Mouse (Mus musculus) thymus, adult 2 months (tissue): ENCODE results near the gene Myo9b. TPM values are rescaled to one million over a fixed set of nuclear protein-coding genes. Genes with fewer than 3 reads are reported as not detected.
A peak's percentile ranks its signal among the peaks of the same experiment; 100 is the strongest.
"Not testable (repeated sequence)": the region's sequence is repeated elsewhere in the genome, so short reads cannot be mapped to it uniquely, and the experiment has no call there.

ENCODE experiments used
- DNase-seq: peaks from one replicate; pipeline ENCODE4 v3.0.0; 2021
- H3K27ac ChIP-seq: fragments of 200-500 bp; 2 replicates; pipeline ENCODE4 v1.5.1; 2012; ENCODE audit warnings: low read length, control low read depth; ENCODE audit not compliant: control insufficient read depth, insufficient read depth
- H3K27me3 ChIP-seq: fragments of 200-500 bp; 2 replicates; pipeline ENCODE4 v1.6.1; 2012; ENCODE audit warnings: mild to moderate bottlenecking, low read length, moderate library complexity, mixed read lengths; ENCODE audit not compliant: control insufficient read depth, insufficient read depth
- H3K36me3 ChIP-seq: fragments of 200-500 bp; 2 replicates; pipeline ENCODE4 v1.6.1; 2012; ENCODE audit warnings: mild to moderate bottlenecking, low read length, moderate library complexity; ENCODE audit not compliant: control insufficient read depth, insufficient read depth
- H3K4me1 ChIP-seq: fragments of 200-500 bp; replicated peaks from 2 replicates; pipeline ENCODE4 v1.6.1; 2012; ENCODE audit warnings: low read length; ENCODE audit not compliant: control insufficient read depth, insufficient read depth
- H3K4me3 ChIP-seq: fragments of 200-500 bp; 2 replicates; pipeline ENCODE4 v1.5.1; 2012; ENCODE audit warnings: mild to moderate bottlenecking, low read length, control low read depth, moderate library complexity; ENCODE audit not compliant: control insufficient read depth, insufficient read depth
- CTCF ChIP-seq: fragments of 200-500 bp; IDR thresholded peaks from 2 replicates; pipeline ENCODE4 v1.5.1; 2012; ENCODE audit warnings: mild to moderate bottlenecking, control low read depth, low read length, moderate library complexity, borderline replicate concordance; ENCODE audit not compliant: control insufficient read depth, poor library complexity, insufficient read depth; ENCODE audit errors: extremely low read depth
- POLR2A ChIP-seq: fragments of 200-500 bp; IDR thresholded peaks from 2 replicates; pipeline ENCODE4 v1.6.1; 2012; ENCODE audit warnings: mild to moderate bottlenecking, low read length, control low read depth, moderate library complexity; ENCODE audit not compliant: control insufficient read depth, poor library complexity, insufficient read depth; ENCODE audit errors: extremely low read depth
- WGBS: fragments of 180-500 bp; shearing (Covaris S2); methylation state at CpG from one replicate; pipeline ENCODE4 v1.1.7; 2018; 5-methylcytosine and 5-hydroxymethylcytosine counted together
- polyA plus RNA-seq: library from polyadenylated mRNA; depleted of rRNA; stranded (reverse); fragments of >200 nt; gene quantifications from 2 replicates; pipeline ENCODE4 v1.2.3, GENCODE M21; 2012

Gene Myo9b
- polyA plus RNA-seq, 1 experiment, result 82.5 TPM

- DNase-seq, result no peak
- no peaks in the 10 kb centered on the region for H3K27me3 ChIP-seq
- H3K27ac ChIP-seq, result no peak overlapping the region
- H3K4me1 ChIP-seq, result no peaks in the 10 kb centered on the region
- peaks cover 51% of the 10 kb centered on the region for H3K36me3 ChIP-seq
- WGBS, result 94% methylated on average over 3 of the region's 3 CpGs
- TF ChIP-seq CTCF (no peak), POLR2A (no peak)
- H3K4me3 ChIP-seq, result no peak overlapping the region
Measured at GRCm38 (mm10) chr8:71322939-71323338, 50.4 kb downstream of the Myo9b start.

- 96% methylated on average over 1 of the region's 1 CpGs for WGBS
- peaks cover 60% of the 10 kb centered on the region for H3K36me3 ChIP-seq
- H3K27ac ChIP-seq, result no peak overlapping the region
- peak; percentile 43 for DNase-seq
- H3K4me1 ChIP-seq, result no peaks in the 10 kb centered on the region
- no peak overlapping the region for H3K4me3 ChIP-seq
- H3K27me3 ChIP-seq, result no peaks in the 10 kb centered on the region
- no peak for TF ChIP-seq POLR2A
- TF ChIP-seq CTCF, result no peak
Measured at GRCm38 (mm10) chr8:71324848-71325247, 52.3 kb downstream of the Myo9b start.

- H3K4me1 ChIP-seq, DNase-seq, H3K4me3 ChIP-seq, H3K27me3 ChIP-seq, H3K36me3 ChIP-seq, H3K27ac ChIP-seq: not testable (repeated sequence)
- WGBS, result 95% methylated on average over 6 of the region's 6 CpGs
Measured at GRCm38 (mm10) chr8:71337834-71338233, 65.3 kb downstream of the Myo9b start.

- DNase-seq, result peak; percentile 43
- WGBS, result 98% methylated on average over 5 of the region's 5 CpGs
- Histone ChIP-seq H3K4me3 (no peak overlapping the region), H3K27me3 (no peaks in the 10 kb centered on the region), H3K36me3 (peaks cover 28% of the 10 kb centered on the region), H3K27ac (no peak overlapping the region), H3K4me1 (no peaks in the 10 kb centered on the region)
- TF ChIP-seq CTCF (no peak), POLR2A (no peak)
Measured at GRCm38 (mm10) chr8:71340625-71341024, 68.1 kb downstream of the Myo9b start.

GRCm38 (mm10) chr8:71346581-71346980 lies 74.1 kb downstream of the Myo9b start:
- no peaks in the 10 kb centered on the region for H3K4me1 ChIP-seq
- no peak overlapping the region for H3K4me3 ChIP-seq
- H3K27ac ChIP-seq, result no peak overlapping the region
- no peaks in the 10 kb centered on the region for H3K27me3 ChIP-seq
- peaks cover 70% of the 10 kb centered on the region for H3K36me3 ChIP-seq
- WGBS, result 97% methylated on average over 1 of the region's 1 CpGs
- DNase-seq, result no peak
- TF ChIP-seq CTCF (no peak), POLR2A (no peak)

GRCm38 (mm10) chr8:71351117-71351516 lies 78.6 kb downstream of the Myo9b start:
- H3K27ac ChIP-seq, result no peak overlapping the region
- H3K4me1 ChIP-seq, result no peaks in the 10 kb centered on the region
- 85% methylated on average over 3 of the region's 3 CpGs for WGBS
- no peaks in the 10 kb centered on the region for H3K27me3 ChIP-seq
- TF ChIP-seq POLR2A (no peak), CTCF (no peak)
- H3K36me3 ChIP-seq, result peaks cover 66% of the 10 kb centered on the region
- no peak for DNase-seq
- H3K4me3 ChIP-seq, result no peak overlapping the region

- Histone ChIP-seq H3K4me1 (no peaks in the 10 kb centered on the region), H3K4me3 (no peak overlapping the region), H3K27me3 (no peaks in the 10 kb centered on the region), H3K27ac (no peak overlapping the region), H3K36me3 (peaks cover 62% of the 10 kb centered on the region)
- DNase-seq, result no peak
- WGBS, result 98% methylated on average over 1 of the region's 1 CpGs
- TF ChIP-seq POLR2A, result no peak
Measured at GRCm38 (mm10) chr8:71351520-71351919, 79.0 kb downstream of the Myo9b start.
